Mouse (Mus musculus) retina, postnatal 7 days (tissue): Measurements from ENCODE around the gene Cox14.
"Not testable (repeated sequence)": the region's sequence is repeated elsewhere in the genome, so short reads cannot be mapped to it uniquely, and the experiment has no call there.

ENCODE experiments used
- DNase-seq: peaks from one replicate; pipeline ENCODE4 v3.0.0-alpha.2; 2012; ENCODE audit warnings: low read depth, low spot score

Cox14 gene

GRCm38 (mm10) chr15:99725341-99726155, at the start of gene Cox14:
TSS of gene Cox14 (plus strand) at chr15:99725618.
- DNase-seq, result peak; percentile 97

GRCm38 (mm10) chr15:99677089-99677488, 48.3 kb upstream of the Cox14 start:
- no peak for DNase-seq

DNA sequence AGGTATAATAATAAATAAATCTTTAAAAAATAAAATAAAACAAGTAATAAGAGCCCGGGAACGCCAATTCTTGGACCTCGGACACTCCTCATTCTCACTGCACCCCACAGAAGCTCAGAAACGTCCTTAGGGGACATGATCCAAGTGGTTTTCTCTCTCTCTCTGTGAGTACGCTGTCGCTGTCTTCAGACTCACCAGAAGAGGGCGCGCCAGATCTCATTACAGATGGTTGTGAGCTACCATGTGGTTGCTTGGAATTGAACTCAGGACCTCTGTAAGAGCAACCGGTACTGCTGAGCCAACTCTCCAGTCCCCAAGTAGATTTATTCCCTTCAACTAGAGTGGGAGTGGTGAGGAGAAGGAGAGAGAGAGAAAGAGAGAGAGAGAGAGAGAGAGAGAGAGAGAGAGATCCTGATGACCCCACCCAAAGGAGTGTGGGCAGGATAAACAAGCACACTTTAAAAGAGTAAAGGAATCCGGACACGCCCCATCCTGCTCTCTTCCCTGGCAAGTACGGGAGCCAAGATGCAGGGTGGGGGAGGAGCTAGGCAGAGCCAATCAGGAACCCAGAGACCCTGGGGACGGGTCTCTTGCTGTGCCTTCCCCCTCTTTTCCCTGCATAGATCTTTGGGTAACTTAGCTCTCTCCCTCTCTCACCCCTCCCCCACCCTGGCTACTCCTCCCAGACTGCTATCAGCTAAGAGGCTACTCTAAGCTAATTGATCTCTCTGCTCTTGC, 47.2 kb upstream of the Cox14 start:
- DNase-seq, result no peak

- DNase-seq, result no peak
Measured at GRCm38 (mm10) chr15:99679008-99679407, 46.4 kb upstream of the Cox14 start.

GRCm38 (mm10) chr15:99682880-99683279, 42.5 kb upstream of the Cox14 start:
- DNase-seq, result no peak

GRCm38 (mm10) chr15:99684156-99684555, 41.3 kb upstream of the Cox14 start:
- no peak for DNase-seq

DNA sequence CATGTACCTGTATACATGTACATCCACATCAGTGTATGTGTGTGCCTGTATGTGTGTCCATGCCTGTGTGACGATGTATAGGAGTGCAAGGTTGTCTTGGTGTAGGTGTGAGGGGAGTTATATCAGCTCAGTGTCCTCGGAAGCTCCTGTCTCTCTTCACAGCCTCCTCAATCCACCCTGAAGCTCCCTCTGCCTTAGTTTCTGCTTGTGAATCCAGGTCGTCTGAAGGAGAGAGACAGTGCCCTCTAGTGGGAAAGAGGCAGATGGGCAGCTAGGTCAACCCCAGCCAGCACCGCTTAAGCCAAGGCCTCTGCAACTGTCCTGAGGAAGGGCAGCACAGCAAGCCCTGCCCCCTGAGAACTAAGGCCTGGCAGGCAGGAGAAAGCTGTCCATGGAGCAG, 36.7 kb upstream of the Cox14 start:
- DNase-seq, result peak; percentile 56

DNA sequence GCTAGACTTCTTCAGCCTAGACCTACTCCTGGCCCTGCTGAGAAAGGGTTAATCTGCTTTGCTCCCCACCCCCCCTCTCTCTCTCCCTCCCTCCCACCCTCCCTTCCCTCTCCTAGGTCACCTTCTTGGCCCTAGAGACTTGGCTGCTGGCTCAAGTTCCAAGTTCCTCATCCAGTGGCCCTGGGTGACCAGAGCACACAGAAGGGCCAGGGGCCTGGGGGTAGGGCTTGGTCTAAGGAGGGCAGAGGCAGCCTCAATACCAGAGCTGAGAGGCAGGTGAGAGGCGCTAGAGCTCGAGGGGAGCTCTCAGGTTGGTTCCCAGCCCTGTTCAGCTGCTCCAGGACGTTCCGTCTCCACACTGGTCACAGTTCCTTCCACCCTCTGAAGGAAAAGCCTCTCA, 34.5 kb upstream of the Cox14 start:
- no peak for DNase-seq

- no peak for DNase-seq
Measured at GRCm38 (mm10) chr15:99691976-99692375, 33.4 kb upstream of the Cox14 start.

- DNase-seq, result no peak
Measured at GRCm38 (mm10) chr15:99697309-99697708, 28.1 kb upstream of the Cox14 start.

DNA sequence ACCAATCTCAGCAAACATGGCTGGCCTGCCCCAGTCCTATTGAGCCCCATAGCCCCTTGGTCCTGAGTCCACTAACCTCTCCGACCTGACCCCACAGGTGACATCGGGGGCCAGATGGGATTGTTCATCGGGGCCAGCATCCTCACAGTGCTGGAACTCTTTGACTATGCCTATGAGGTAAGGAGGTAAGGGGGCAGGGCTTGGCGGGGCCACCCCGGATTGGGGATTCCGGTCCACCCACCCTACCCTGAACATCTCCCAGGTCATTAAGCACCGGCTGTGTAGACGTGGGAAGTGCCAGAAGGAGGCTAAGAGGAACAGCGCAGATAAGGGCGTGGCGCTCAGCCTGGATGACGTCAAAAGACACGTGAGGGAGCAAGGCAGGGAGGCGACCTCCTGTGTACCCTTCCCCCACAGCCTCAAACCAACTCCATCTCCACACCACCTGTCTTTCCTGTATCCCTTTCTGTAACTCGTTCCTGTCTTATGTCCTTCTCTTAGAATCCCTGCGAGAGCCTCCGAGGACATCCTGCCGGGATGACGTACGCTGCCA, 26.8 kb upstream of the Cox14 start:
- no peak for DNase-seq

DNA sequence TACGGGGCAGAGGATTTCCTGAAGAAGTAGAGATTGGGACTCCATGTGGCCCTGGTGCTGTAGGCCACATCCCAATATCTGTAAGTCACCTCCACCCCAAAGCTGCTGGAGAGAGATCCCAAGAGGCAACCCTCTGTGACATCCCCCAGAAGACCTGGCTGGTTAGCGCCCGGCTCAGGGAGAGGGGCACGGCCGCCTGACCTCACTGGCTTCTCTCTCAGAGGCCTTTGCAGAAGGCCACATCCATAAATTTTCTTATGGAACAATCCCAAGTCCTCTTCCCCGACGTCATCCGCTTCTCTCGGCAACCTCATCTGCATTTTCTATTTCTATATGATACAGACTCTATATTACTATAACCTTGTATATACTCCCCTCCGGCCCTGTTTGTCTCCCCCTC, 25.7 kb upstream of the Cox14 start:
- no peak for DNase-seq

DNA sequence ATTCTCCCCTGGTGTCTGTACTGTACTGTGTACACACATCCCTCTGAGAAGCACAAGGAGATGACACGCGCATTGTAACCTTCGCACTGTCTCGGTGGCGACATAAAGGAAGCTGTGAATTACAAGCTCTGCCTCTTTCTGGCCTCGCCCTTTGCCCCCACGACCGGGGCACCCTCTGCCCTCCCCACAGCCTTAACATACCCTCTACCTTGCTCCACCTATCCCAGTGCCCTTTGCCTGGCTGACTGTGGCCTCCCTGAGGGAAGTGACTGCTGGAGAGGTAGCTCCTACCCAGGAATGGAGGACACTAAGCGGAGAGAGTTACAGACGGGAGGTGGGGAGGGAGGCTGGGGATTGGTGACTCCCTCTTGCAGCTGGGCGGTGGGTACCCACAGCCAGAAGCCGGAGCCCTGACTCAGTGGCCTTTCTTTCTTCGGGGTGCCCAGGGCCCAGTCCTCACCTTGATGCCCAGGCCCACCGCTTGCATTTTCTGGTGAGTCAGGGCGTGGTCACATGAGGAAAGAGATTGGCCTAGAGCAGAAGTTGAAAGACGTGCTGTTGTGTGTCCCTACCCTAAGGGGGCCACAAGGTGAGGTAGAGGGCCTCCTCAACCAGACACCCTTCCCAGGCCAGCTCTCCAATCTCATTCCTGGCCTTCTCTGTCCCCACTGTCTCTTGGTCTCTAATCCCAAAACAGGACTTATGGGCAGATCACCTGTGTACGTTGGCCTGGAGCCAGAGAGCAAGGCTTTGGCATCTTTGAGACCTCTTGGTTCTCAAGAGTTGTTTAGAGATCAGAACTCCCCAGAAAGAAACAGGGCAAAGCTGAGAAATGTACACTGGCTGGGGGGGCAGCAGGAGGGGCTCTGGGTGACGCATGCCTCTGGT, 25.0 kb upstream of the Cox14 start:
- DNase-seq, result no peak

GRCm38 (mm10) chr15:99701640-99701998, 23.8 kb upstream of the Cox14 start:
- not testable (repeated sequence) for DNase-seq

DNA sequence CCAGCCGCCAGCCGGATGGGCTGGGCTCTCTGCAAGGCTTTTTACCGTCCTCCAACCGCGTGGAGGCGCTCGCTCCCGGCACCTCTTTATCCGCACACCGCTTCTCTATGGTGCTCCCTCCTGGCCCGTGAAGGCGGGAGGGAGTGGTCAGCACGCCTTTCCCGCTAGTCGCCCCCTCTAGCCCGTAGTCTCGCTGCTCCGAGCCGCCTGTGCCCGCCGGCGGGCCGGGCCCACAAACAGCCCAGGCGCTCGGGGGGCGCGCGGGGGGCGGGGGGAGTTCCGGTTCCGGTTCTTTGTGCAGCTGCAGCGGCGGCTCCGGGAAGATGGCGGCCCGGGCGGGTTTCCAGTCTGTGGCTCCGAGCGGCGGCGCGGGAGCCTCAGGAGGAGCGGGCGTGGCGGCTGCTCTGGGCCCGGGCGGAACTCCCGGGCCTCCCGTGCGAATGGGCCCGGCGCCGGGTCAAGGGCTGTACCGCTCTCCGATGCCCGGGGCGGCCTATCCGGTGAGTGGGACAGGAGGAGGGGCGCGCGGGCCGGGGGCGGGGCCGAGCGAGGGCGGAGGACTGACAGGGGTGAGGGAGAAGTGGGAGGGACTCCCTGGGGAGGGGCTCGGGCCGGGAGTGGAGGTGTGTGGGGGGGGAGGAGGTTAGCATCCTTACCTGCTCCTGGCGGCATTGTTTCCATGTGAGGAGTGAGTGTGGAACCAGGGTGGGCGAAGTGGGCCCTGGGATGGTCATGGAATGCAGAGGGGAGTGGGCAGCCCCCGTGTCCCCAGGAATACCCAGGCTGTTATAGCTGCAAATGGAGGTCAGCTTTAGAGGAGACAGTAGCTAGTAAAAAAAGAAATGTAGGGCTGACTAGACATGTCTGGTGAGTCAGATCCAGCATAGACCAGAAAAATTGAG, 23.2 kb upstream of the Cox14 start, which contains the start of gene Smarcd1:
Gene Smarcd1, plus strand, starts transcription at position 131 of the 902 bp plus-strand sequence.
- peak; percentile 92 for DNase-seq

DNA sequence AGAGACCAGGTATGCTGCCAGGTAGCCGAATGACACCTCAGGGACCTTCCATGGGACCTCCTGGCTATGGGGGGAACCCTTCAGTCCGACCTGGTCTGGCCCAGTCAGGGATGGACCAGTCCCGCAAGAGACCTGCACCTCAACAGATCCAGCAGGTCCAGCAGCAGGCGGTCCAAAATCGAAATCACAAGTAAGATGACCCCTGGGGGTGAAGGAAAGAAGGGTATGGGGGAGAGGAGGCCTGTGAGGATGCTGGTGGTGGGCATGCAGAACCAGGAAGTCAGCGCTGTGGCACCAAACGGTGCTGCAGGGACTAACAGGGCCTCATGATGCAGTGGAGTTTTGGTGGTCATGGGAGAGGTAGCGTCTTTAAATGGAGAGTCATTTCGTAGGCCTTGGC, 22.3 kb upstream of the Cox14 start:
- no peak for DNase-seq

- no peak for DNase-seq
Measured at GRCm38 (mm10) chr15:99703676-99704040, 21.8 kb upstream of the Cox14 start.

- no peak for DNase-seq
Measured at GRCm38 (mm10) chr15:99704041-99704681, 21.3 kb upstream of the Cox14 start.

GRCm38 (mm10) chr15:99704881-99705280, 20.5 kb upstream of the Cox14 start:
- DNase-seq, result no peak

GRCm38 (mm10) chr15:99705440-99706048, 19.9 kb upstream of the Cox14 start, which contains the start of gene Gm17349:
TSS of gene Gm17349 (minus strand) at chr15:99705490.
- DNase-seq, result no peak
